Mouse (Mus musculus) C2C12 (cell line): ENCODE results near the gene Brat1. TPM values are rescaled to one million over a fixed set of nuclear protein-coding genes. Genes with fewer than 3 reads are reported as not detected.

ENCODE experiments used
- H3K27me3 ChIP-seq: one replicate; pipeline ENCODE4 v1.6.1; 2011; ENCODE audit not compliant: control insufficient read depth, insufficient read depth, insufficient read length
- H3K36me3 ChIP-seq: one replicate; pipeline ENCODE4 v1.6.1; 2011; ENCODE audit not compliant: control insufficient read depth, insufficient read depth
- H3K4me3 ChIP-seq: one replicate; pipeline ENCODE4 v1.5.1; 2011; ENCODE audit warnings: mild to moderate bottlenecking, control low read depth; ENCODE audit not compliant: poor library complexity, insufficient read depth, severe bottlenecking
- H3K79me2 ChIP-seq: one replicate; pipeline ENCODE4 v1.6.1; 2011; ENCODE audit not compliant: control insufficient read depth, insufficient read depth
- H3K79me3 ChIP-seq: one replicate; pipeline ENCODE4 v1.6.1; 2011; ENCODE audit warnings: low read depth, control low read depth
- H3ac ChIP-seq: one replicate; pipeline ENCODE3; 2011; ENCODE audit warnings: low read depth; ENCODE audit not compliant: control insufficient read depth, insufficient read length
- CEBPB ChIP-seq: IDR thresholded peaks from one replicate; pipeline ENCODE4 v1.6.1; 2011; ENCODE audit warnings: low read depth, mild to moderate bottlenecking, control low read depth, moderate library complexity
- CTCF ChIP-seq: IDR thresholded peaks from one replicate; pipeline ENCODE4 v1.5.1; 2011; ENCODE audit not compliant: control insufficient read depth, insufficient read depth, insufficient read length
- FOSL1 ChIP-seq: IDR thresholded peaks from one replicate; pipeline ENCODE4 v1.8.0; 2011; ENCODE audit warnings: mild to moderate bottlenecking, low read length; ENCODE audit not compliant: poor library complexity, insufficient read depth, severe bottlenecking
- MAX ChIP-seq: IDR thresholded peaks from one replicate; pipeline ENCODE4 v1.6.1; 2011; ENCODE audit warnings: mild to moderate bottlenecking, control low read depth
- MYOD1 ChIP-seq: IDR thresholded peaks from one replicate; pipeline ENCODE4 v1.6.1; 2011; ENCODE audit warnings: low read depth; ENCODE audit not compliant: control insufficient read depth, insufficient read length
- MYOG ChIP-seq: IDR thresholded peaks from one replicate; pipeline ENCODE4 v1.6.1; 2011; ENCODE audit not compliant: control insufficient read depth, insufficient read length; ENCODE audit errors: extremely low read depth
- USF1 ChIP-seq: IDR thresholded peaks from one replicate; pipeline ENCODE4 v1.6.1; 2011; ENCODE audit warnings: low read depth, mild to moderate bottlenecking, control low read depth, moderate library complexity
- long read RNA-seq, 2 experiments: library from polyadenylated mRNA; unstranded; transcript quantifications; one replicate each; pipeline ENCODE4 v2.0.0; 2019 to 2020
- polyA plus RNA-seq: library from polyadenylated mRNA; unstranded; fragments of >200 nt; fragmentation: generic; extraction: Trizol; gene quantifications from one replicate; pipeline ENCODE4 v1.2.1, GENCODE M21; 2012; ENCODE audit warnings: missing spikeins

Gene Brat1
- 9.4 TPM for polyA plus RNA-seq
- long read RNA-seq, experiment 1, transcript Brat1-201 (14 exons, 3,333 nt) = major isoform, 5 of 10 reads
- long read RNA-seq, experiment 1, partial matches to known transcripts = 1 of 10 reads
- long read RNA-seq, experiment 1, other reads (novel, unspliced or antisense) = 3 of 10 reads
- long read RNA-seq, experiment 2, transcript Brat1-201 (14 exons, 3,333 nt) = major isoform, 26 of 67 reads
- long read RNA-seq, experiment 2, partial matches to known transcripts = 10 of 67 reads
- long read RNA-seq, experiment 2, other reads (novel, unspliced or antisense) = 27 of 67 reads

- peaks cover 8% of the 10 kb centered on the region for H3K36me3 ChIP-seq
- TF ChIP-seq FOSL1 = no peak
- TF ChIP-seq MYOG = no peak
- TF ChIP-seq MAX = peak; percentile 81
- no peak for TF ChIP-seq CTCF
- no peak for TF ChIP-seq CEBPB
- TF ChIP-seq USF1 = peak; percentile 91
- TF ChIP-seq MYOD1 = no peak
Measured at GRCm38 (mm10) chr5:140704378-140705251, at the start of gene Brat1. TSS of gene Brat1 (plus strand) at chr5:140705011.

DNA sequence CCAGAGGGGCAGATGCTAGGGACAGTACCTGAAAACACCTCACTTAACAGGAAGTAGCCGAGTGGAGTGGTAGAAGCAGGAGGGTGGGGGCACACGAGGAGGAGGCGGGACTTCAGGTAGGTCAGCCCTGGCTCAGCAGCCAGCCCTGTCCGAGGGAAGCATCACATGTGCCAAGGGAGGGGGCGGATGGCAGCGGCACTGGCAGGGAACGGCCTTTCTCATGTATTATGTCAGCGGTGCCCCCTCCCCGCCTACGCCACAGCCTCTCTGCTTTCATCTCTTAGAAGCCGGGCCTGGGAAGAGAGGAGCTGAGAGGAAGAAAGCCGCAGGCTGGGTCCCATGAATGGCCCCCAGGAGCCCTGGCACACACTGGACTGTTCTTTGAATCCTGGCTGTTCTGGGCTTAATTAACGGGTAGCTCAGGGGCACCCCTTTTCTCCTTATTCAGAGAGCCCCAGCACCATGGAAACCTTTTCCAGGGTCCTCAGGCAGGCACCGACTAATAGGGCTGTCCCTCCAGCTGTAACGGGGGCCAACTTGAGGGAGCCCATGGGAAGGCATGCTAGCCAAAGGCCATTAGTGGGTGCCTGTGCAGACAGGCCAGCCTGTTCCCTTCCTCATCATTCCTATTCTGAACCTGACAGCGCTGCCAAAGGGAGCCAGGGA is 45.1 kb upstream of the Brat1 start:
- no peak overlapping the region for H3K4me3 ChIP-seq
- no peaks in the 10 kb centered on the region for H3K79me2 ChIP-seq

More at GRCm38 (mm10) chr5:140704378-140705251, at the start of gene Brat1:
- H3K27me3 ChIP-seq = no peaks in the 10 kb centered on the region
- peaks cover 41% of the 10 kb centered on the region for H3K79me2 ChIP-seq
- peak within 1 kb of the TSS; percentile 69 for H3ac ChIP-seq
- peak within 1 kb of the TSS; percentile 63 for H3K4me3 ChIP-seq
- H3K79me3 ChIP-seq = peaks cover 14% of the 10 kb centered on the region

GRCm38 (mm10) chr5:140660398-140660797 is 44.4 kb upstream of the Brat1 start:
- no peaks in the 10 kb centered on the region for H3K79me2 ChIP-seq
- H3K36me3 ChIP-seq = no peaks in the 10 kb centered on the region
- TF ChIP-seq MAX = no peak
- no peak for TF ChIP-seq MYOD1
- TF ChIP-seq USF1 = no peak
- no peak for TF ChIP-seq CTCF
- TF ChIP-seq MYOG = no peak
- peaks cover 15% of the 10 kb centered on the region for H3K27me3 ChIP-seq
- no peak overlapping the region for H3ac ChIP-seq
- no peak overlapping the region for H3K4me3 ChIP-seq
- H3K79me3 ChIP-seq = no peaks in the 10 kb centered on the region

More for the DNA sequence above, 45.1 kb upstream of the Brat1 start:
- no peak for TF ChIP-seq CEBPB
- TF ChIP-seq MYOG = no peak
- TF ChIP-seq CTCF = no peak
- TF ChIP-seq FOSL1 = no peak
- TF ChIP-seq MAX = no peak
- TF ChIP-seq MYOD1 = no peak
- no peak for TF ChIP-seq USF1
- Histone ChIP-seq H3K79me3 (no peaks in the 10 kb centered on the region), H3K36me3 (no peaks in the 10 kb centered on the region), H3ac (no peak overlapping the region), H3K27me3 (peaks cover 15% of the 10 kb centered on the region)

- TF ChIP-seq CEBPB = no peak
- TF ChIP-seq MYOD1 = no peak
- no peak for TF ChIP-seq MAX
- TF ChIP-seq CTCF = no peak
- TF ChIP-seq MYOG = no peak
- TF ChIP-seq USF1 = no peak
- TF ChIP-seq FOSL1 = no peak
- no peaks in the 10 kb centered on the region for H3K79me2 ChIP-seq
Measured at GRCm38 (mm10) chr5:140661427-140661826, 43.4 kb upstream of the Brat1 start.

GRCm38 (mm10) chr5:140661875-140662643 is 42.8 kb upstream of the Brat1 start:
- H3ac ChIP-seq = no peak overlapping the region
- no peaks in the 10 kb centered on the region for H3K79me2 ChIP-seq
- H3K27me3 ChIP-seq = peaks cover 11% of the 10 kb centered on the region
- H3K79me3 ChIP-seq = no peaks in the 10 kb centered on the region
- TF ChIP-seq MAX = no peak
- TF ChIP-seq FOSL1 = no peak
- H3K36me3 ChIP-seq = no peaks in the 10 kb centered on the region
- H3K4me3 ChIP-seq = no peak overlapping the region

More at GRCm38 (mm10) chr5:140661427-140661826, 43.4 kb upstream of the Brat1 start:
- H3ac ChIP-seq = no peak overlapping the region
- peaks cover 15% of the 10 kb centered on the region for H3K27me3 ChIP-seq
- no peak overlapping the region for H3K4me3 ChIP-seq
- no peaks in the 10 kb centered on the region for H3K79me3 ChIP-seq
- H3K36me3 ChIP-seq = no peaks in the 10 kb centered on the region
